Mouse (Mus musculus): ENCODE data around the gene Clec4a1. TPM values are rescaled to one million over a fixed set of nuclear protein-coding genes. Genes with fewer than 3 reads are reported as not detected.

Gene Clec4a1
- polyA plus RNA-seq, 1 experiment, result 3.4 TPM

DNA sequence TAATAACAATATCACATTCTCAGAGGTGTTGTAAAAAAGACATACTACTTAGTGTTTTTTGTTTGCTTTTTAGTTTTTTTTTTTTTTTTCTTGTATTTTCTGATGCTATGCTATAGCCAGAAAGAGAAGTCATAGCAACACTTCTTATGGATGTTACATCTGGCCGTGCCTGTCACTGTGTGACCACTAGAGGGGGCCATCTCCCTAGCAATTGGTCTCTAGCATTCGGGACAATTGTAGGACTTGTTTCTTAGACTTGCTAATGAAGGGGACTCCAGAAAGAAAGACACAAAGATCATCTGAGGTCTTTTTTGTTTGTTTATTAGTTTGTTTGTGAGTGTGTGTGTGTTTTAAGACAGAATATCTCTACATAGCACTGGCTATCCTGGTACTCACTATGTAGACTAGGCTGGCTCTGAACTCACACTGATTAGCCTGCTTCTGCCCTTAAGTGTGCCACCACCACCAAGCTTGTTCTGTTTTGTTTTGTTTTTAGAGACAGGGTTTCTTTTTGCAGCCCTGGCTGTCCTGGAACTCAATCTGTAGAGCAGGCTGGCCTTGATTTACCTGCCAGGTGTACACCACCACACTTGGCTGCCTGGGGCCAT lies 29.1 kb upstream of the Clec4a1 start:
- Histone ChIP-seq H3K27me3 (replicated peaks) (no peaks in the 10 kb centered on the region), H3K36me3 (replicated peaks; ENCODE audit: low read length) (peaks cover 59% of the 10 kb centered on the region), H3K4me3 (replicated peaks) (no peak overlapping the region), H3K4me1 (no peaks in the 10 kb centered on the region; the same call in 1 of the 2 replicates), H3K9me3 (no peaks in the 10 kb centered on the region)
- no peak for TF ChIP-seq GATA1 (IDR thresholded peaks at IDR 0.05; ENCODE audit: borderline replicate concordance, low read length)

DNA sequence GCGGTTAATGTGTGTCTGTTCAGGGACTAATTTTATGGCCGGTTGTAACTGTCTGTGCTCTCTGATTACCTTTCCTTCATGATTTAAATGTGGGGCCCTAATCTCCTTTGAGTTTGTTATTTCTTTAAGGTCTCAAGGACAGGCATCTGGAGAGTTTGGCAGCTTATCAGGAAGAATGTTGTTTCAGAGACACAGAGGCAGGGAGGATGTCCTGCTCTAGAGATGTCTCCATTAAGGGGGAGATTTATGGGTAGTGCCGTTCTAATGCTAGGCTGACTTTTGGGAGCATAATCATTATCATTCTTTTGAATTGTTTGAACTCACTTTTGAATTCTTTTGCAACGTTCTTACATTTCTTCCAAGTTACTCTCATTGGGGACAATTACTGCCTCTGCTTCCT lies 1.7 kb upstream of the Clec4a1 start:
- TF ChIP-seq FLI1 (IDR thresholded peaks at IDR 0.05; ENCODE audit: low read length), result no peak
- no peak for TF ChIP-seq GATA1 (IDR thresholded peaks at IDR 0.05; ENCODE audit: borderline replicate concordance, low read length)
- no peak overlapping the region for H3K4me3 ChIP-seq (replicated peaks)
- peaks cover 4% of the 10 kb centered on the region for H3K9me3 ChIP-seq
- H3K27me3 ChIP-seq (replicated peaks), result no peaks in the 10 kb centered on the region
- no peaks in the 10 kb centered on the region for H3K4me1 ChIP-seq
- no peaks in the 10 kb centered on the region for H3K36me3 ChIP-seq (replicated peaks; ENCODE audit: low read length)

DNA sequence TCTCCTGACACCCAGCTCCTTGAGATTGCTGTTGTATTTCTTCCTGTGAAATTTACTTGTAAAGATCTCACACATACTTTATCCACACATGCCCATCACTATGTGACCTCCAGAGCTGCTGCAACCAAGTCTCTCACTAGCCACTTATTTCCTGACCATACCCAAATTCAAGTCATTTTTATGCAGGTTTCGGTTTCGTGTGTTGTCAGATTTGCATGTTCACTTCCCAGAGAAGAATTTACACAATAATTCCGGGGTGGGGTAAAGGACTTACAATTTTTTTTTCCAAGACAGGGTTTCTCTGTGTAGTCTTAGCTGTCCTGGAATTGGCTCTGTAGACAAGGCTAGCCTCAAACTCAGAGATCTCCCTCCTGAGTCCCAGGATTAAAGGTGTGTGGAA lies 13.2 kb downstream of the Clec4a1 start:
- Histone ChIP-seq H3K36me3 (replicated peaks; ENCODE audit: low read length) (no peaks in the 10 kb centered on the region), H3K27me3 (replicated peaks) (no peaks in the 10 kb centered on the region), H3K4me3 (replicated peaks) (no peak overlapping the region)

DNA sequence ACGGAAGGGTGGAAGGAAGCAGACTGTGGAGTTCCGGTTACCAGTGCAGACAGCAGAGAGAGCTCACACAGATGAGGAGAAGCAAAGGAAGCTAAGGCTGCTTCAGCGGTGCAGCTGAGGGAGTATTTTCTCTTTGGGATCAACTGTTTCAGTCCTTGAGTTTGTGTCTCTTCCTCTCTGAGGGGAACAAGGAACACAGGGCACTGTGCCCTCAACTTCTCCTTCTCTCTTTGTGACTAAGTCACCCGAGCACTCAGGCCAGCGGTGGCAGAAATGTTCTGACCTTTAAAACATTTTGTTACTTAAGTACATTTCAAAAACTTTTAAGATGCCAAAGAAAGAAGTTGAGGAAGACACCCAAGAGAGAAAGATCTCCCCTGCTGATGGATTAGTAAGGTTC lies 18.0 kb downstream of the Clec4a1 start:
- H3K4me1 ChIP-seq, result no peaks in the 10 kb centered on the region
- H3K27me3 ChIP-seq (replicated peaks), result no peaks in the 10 kb centered on the region
- TF ChIP-seq GATA1 (IDR thresholded peaks at IDR 0.05; ENCODE audit: borderline replicate concordance, low read length), result no peak
- no peak for TF ChIP-seq FLI1 (IDR thresholded peaks at IDR 0.05; ENCODE audit: low read length)
- no peak overlapping the region for H3K4me3 ChIP-seq (replicated peaks)
- no peaks in the 10 kb centered on the region for H3K36me3 ChIP-seq (replicated peaks; ENCODE audit: low read length)
- H3K9me3 ChIP-seq, result no peaks in the 10 kb centered on the region

More for the DNA sequence above, 13.2 kb downstream of the Clec4a1 start:
- no peaks in the 10 kb centered on the region for H3K4me1 ChIP-seq
- no peak for TF ChIP-seq FLI1 (IDR thresholded peaks at IDR 0.05; ENCODE audit: low read length)
- TF ChIP-seq GATA1 (IDR thresholded peaks at IDR 0.05; ENCODE audit: borderline replicate concordance, low read length), result no peak
- no peaks in the 10 kb centered on the region for H3K9me3 ChIP-seq

DNA sequence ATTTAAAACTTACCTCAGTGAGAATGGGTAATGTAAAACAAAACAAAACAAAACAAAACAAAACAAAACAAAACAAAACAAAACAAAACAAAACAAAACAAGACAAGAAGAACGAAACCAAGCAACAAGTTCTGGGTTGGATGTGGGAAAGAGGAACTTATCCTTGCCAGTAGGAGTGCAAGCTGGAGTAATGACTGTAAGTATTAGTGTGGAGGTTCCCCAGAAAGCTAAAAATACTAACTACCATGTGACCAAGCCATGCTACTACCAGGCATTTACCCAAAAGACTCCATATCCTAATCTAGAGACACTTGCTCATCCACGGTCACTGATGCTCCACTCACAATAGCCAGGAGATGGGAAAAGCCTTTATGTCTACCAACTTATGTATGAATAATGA lies 25.1 kb downstream of the Clec4a1 start:
- Histone ChIP-seq H3K9me3 (no peaks in the 10 kb centered on the region), H3K36me3 (replicated peaks; ENCODE audit: low read length) (no peaks in the 10 kb centered on the region), H3K4me1 (no peaks in the 10 kb centered on the region)

DNA sequence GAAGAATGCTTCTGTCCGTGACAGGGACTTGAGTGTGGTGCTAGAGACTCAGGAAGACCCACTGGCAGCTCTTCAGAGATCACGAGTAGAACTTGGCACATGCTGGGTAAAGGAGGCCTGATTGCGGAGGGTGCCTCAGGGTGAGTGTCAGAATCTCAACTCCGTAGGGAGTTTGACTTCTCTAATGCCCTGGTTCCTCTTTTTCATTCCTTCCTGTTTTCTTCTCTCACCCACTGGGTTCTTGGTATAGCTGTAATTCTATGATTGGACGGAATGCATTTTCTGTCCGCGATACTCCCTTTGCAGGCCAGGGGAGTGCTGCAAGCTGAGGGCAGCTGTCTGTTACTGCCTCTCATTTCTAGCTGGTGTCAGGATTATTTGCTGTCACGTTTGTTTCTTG lies 30.8 kb downstream of the Clec4a1 start, which contains the start of gene Clec4a3:
Gene Clec4a3, plus strand, starts transcription at position 115 of the 400 bp plus-strand sequence.
- Histone ChIP-seq H3K9me3 (no peaks in the 10 kb centered on the region), H3K36me3 (replicated peaks; ENCODE audit: low read length) (no peaks in the 10 kb centered on the region), H3K4me1 (no peaks in the 10 kb centered on the region), H3K27me3 (replicated peaks) (no peaks in the 10 kb centered on the region), H3K4me3 (replicated peaks) (no peak within 1 kb of the TSS)
- TF ChIP-seq FLI1 (IDR thresholded peaks at IDR 0.05; ENCODE audit: low read length), result no peak
- no peak for TF ChIP-seq GATA1 (IDR thresholded peaks at IDR 0.05; ENCODE audit: borderline replicate concordance, low read length)

More for the DNA sequence above, 25.1 kb downstream of the Clec4a1 start:
- Histone ChIP-seq H3K4me3 (replicated peaks) (no peak overlapping the region), H3K27me3 (replicated peaks) (no peaks in the 10 kb centered on the region)
- no peak for TF ChIP-seq FLI1 (IDR thresholded peaks at IDR 0.05; ENCODE audit: low read length)

DNA sequence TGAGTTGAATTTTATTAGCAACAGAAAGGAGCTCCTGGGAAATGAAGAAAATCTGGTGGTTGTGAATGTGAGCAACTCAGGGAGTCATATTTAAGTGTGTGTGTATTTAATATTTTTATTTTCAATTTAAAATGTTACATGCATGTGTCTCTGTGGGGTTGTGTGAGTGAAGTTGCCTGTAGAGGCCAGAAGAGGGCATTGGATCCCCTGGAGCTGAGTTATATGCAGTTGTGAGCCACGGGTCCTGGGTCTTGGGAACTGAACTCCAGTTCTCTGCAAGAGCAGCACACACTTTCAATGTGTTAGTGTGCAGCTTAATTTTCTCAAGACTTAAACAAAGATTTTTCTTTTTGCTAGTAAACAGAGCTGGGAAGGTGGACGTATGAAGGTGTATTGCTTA lies 42.9 kb downstream of the Clec4a1 start:
- Histone ChIP-seq H3K4me1 (no peaks in the 10 kb centered on the region), H3K4me3 (replicated peaks) (no peak overlapping the region), H3K36me3 (replicated peaks; ENCODE audit: low read length) (no peaks in the 10 kb centered on the region), H3K9me3 (peaks cover 2% of the 10 kb centered on the region; the same call in 1 of the 2 replicates), H3K27me3 (replicated peaks) (no peaks in the 10 kb centered on the region)
- TF ChIP-seq GATA1 (IDR thresholded peaks at IDR 0.05; ENCODE audit: borderline replicate concordance, low read length) (no peak), FLI1 (IDR thresholded peaks at IDR 0.05; ENCODE audit: low read length) (no peak)

DNA sequence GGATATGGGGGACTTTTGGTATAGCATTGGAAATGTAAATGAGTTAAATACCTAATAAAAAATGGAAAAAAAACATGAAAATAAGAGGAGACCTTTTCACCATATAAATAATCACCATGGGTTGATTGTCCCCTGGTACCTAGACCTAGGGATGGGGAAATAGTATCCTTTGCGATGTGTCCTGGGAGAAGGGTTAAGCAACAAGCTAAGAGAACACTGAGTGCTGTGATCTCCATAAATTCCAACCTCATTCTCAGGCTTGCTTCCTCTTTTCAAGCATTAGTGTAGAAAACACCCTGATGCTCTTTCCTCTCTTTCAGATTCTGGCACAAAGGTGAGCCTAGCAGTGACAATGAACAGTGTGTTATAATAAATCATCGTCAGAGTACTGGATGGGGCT lies 47.4 kb downstream of the Clec4a1 start:
- no peaks in the 10 kb centered on the region for H3K36me3 ChIP-seq (replicated peaks; ENCODE audit: low read length)
- no peak overlapping the region for H3K4me3 ChIP-seq (replicated peaks)
- no peaks in the 10 kb centered on the region for H3K4me1 ChIP-seq
- TF ChIP-seq GATA1 (IDR thresholded peaks at IDR 0.05; ENCODE audit: borderline replicate concordance, low read length), result no peak
- no peak for TF ChIP-seq FLI1 (IDR thresholded peaks at IDR 0.05; ENCODE audit: low read length)
- no peaks in the 10 kb centered on the region for H3K9me3 ChIP-seq
- H3K27me3 ChIP-seq (replicated peaks), result no peaks in the 10 kb centered on the region

Other genes starting within 250 kb of the Clec4a1 start
- not detected in 2 replicates for gene Nanog, start 214.4 kb upstream of the Clec4a1 start, polyA plus RNA-seq (2012; ENCODE audit: insufficient read depth, low replicate concordance)
- 188 and 291 TPM in 2 replicates for gene Slc2a3, start 120.2 kb upstream of the Clec4a1 start, polyA plus RNA-seq (2012; ENCODE audit: insufficient read depth, low replicate concordance)
- 7.7 and 9.2 TPM in 2 replicates for gene Foxj2, start 101.9 kb upstream of the Clec4a1 start, polyA plus RNA-seq (2012; ENCODE audit: insufficient read depth, low replicate concordance)
- 0.50 and 2.6 TPM in 2 replicates for gene C3ar1, start 65.7 kb upstream of the Clec4a1 start, polyA plus RNA-seq (2012; ENCODE audit: insufficient read depth, low replicate concordance)
- 8.9 and 9.7 TPM in 2 replicates for gene Necap1, start 47.4 kb upstream of the Clec4a1 start, polyA plus RNA-seq (2012; ENCODE audit: insufficient read depth, low replicate concordance)
- gene Clec4a3, start 30.7 kb downstream of the Clec4a1 start, polyA plus RNA-seq (2012; ENCODE audit: insufficient read depth, low replicate concordance), result 0.31 TPM in 1 of 2 replicates, not detected in the other
- gene Clec4a4, start 68.5 kb downstream of the Clec4a1 start, polyA plus RNA-seq (2012; ENCODE audit: insufficient read depth, low replicate concordance), result not detected in 2 replicates
- not detected in 2 replicates for gene Clec4b1, start 128.1 kb downstream of the Clec4a1 start, polyA plus RNA-seq (2012; ENCODE audit: insufficient read depth, low replicate concordance)
- 3.7 TPM in 1 of 2 replicates, not detected in the other for gene Clec4a2, start 184.6 kb downstream of the Clec4a1 start, polyA plus RNA-seq (2012; ENCODE audit: insufficient read depth, low replicate concordance)

All from megakaryocyte, embryonic 14.5 days (primary cell).